Mouse (Mus musculus): ENCODE measurements around the gene Bcas3. TPM values are rescaled to one million over a fixed set of nuclear protein-coding genes. Genes with fewer than 3 reads are reported as not detected.

The Bcas3 gene
- total RNA-seq, 2 experiments from 2014 or later, result 42.7 to 42.9 TPM

DNA sequence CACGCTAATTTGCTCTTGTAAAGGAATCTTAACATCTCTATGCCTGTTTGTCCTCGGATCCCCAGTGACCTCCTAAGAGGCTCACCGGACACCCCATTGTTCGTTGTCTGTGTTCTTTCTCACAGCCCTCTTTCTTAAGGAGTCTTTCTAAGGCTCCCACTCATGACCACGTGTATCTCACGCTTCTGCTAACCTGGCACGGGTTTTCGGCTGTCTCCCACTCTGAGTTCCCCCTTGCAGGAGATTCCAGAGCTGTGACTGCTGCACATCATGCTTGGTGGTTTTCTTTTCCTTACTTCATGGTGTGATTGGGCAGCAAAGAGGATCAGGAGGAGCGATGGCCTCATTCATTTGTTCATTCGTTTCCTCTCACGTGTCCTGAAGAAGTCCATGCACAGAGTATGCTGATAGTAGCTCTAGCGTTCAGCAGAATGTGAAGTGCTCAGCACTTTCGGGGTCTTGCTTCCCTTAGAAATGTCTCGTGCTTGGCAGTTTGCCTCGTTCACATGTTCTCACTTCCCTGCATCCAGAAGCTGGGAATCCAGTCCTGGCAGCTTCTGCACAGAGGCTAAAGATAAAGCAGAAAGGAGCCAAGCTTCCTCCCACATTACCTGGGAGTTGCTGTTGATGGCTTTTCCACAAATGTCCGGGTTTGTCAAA is 172.0 kb downstream of the Bcas3 start:
- intact Hi-C loops (cut with DNase I), result loop anchor here (5.0 kb wide), 2 partner anchors 297 to 317 kb away; no protein-coding TSS in a partner anchor
- peak; percentile 34 for DNase-seq

DNA sequence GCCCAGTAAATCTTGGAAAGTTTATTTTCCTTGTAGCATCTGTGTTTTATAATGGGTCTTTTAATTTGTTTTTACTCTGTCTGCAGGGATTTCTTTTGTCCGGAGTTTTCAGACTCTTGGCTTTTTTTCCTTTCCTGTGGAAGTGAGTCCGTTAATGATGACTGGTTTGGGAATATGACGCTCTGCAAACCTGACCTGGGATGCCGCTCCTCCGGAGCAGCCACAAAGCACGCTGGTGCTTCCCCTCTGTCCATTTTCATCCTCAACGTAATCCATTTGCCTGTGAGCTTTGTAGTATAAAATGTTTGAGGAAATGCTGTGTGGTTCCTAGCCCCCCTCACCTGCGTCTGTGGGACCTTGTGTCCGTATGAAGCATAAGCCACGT is 172.5 kb downstream of the Bcas3 start:
- DNase-seq, result no peak
- intact Hi-C loops (cut with DNase I), result loop anchor here (5.0 kb wide), 2 partner anchors 297 to 317 kb away; no protein-coding TSS in a partner anchor

DNA sequence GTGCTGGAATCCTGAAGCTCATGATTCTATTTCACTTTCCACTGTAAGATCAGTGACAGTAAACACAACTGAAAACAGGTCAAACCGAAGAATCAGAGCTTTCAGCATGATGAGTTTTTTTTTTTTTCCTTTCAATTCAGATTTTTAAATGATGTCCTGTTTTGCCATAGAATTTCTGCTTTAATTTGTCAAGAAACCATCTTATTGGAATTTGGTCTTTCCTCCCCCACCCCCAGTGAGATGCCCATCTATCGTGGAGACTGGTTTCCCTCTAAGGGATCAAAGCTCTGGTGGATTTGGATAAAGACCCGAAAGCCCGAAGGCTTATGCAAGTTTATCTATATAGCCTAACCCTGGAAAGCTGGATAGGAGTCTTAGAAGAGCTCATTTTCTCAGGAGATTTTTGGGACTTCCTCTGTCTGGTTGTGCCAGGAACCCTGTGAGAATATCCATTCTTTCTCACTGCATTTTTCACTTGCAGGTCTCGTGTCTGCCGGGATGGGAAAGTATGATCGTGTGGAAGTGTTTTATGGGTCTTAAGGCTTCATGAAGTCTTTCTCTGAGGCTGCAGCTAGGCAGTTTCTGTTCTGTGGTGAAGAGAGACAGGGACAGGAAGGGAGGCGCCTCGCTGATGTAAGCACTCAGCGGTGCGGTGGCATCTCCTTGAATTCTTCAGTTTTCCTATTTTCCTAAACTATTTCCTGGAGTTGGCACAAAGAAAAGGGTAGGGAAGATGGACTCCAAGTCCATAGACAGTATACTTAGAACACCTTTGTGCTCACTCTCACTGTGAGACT is 173.2 kb downstream of the Bcas3 start:
- intact Hi-C loops (cut with DNase I), result loop anchor here (5.0 kb wide), 2 partner anchors 296 to 316 kb away; no protein-coding TSS in a partner anchor
- DNase-seq, result no peak

DNA sequence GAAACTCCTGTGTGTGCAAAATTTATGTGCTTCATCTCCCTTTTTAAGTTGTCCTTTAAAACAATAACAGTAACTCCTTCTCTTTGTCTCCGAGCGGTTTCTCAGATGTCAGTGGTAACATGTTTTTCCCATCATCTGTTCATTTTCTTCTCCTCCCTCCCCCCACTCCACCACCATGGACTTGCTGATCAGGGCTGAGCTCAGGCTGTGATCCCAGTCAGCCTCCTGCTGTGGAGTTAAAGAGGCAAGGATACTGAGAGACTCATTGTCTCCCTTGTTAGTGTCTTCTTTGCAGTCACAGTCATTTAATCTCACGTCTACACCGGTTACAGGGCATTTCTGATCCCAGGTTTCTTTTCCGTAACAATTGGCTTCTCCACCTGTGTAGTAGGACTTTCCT is 174.3 kb downstream of the Bcas3 start:
- intact Hi-C loops (cut with DNase I), result loop anchor here (5.0 kb wide), 2 partner anchors 295 to 315 kb away; no protein-coding TSS in a partner anchor
- no peak for DNase-seq

DNA sequence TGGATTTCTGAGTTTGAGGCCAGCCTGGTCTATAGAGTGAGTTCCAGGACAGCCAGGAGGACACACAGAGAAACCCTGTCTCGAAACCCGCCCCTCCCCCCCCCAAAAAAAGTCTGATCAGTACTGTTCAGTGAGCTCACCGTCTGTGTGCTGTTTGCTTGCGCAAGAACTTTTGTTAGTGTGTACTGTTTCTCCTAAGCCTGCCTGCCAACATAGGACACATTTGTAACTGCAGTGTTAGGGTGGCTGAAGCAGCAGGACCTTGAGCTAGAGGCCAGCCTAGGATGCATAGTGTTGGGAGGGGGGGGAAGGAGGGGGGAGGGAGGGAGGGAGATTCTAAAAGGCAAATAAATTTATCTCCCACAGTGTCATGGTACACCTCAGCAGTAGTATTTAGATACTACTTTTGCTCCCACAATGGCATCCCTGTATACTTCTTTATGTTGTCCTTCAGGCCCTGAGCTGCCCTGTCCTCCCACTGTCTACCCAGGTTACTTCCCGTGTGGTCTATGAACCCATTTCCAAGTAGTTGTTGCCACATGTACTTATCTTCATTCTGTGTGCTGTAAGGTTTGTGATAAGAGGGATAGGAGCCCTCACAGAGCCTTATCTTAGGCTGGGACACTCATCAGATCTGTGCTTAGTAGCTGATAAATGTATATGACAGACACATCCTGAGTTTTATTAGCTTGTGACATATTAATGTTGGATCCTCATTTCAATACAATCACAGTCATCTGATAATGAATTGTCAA is 176.7 kb downstream of the Bcas3 start:
- intact Hi-C loops (cut with DNase I), result loop anchor here (5.0 kb wide), 2 partner anchors 293 to 313 kb away; no protein-coding TSS in a partner anchor
- no peak for DNase-seq

DNA sequence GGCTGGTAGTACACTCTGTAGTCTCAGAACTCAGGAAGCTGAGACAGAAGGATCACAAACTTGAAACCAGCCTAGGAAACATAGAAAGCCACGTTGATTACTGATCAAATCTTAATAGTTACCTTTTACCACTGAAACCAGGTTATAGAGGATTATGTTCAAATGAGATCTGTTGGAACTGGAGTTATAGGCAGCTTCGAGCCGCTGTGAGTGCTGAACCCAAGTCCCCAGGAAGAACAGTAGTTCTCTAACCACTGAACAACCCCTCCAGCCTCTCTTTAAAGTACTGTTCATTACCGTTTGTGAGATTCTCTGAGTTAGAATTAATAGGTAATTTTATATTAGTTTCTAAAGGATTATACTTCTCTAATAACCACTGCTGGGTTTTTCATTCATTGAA is 188.0 kb downstream of the Bcas3 start:
- intact Hi-C loops (cut with DNase I), result no loop called here
- DNase-seq, result no peak

DNA sequence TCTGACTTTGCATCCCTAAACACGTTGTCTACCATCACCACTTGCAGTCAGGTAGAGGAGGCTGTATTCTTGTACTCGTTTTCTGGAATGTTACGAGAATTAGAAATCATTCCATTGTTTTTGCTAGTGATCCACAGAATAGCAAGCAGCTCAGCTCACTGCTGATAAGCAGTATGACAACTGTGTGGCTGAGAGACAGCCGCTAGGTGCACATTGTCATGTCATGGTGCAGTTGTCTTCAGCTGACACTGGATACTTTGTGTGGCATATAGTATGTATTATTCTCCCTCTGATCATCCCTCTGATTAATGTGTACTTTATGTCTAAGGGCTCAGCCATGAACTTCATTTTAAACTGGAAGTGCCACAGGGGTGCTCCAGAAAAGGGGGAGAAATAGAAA is 190.3 kb downstream of the Bcas3 start:
- intact Hi-C loops (cut with DNase I), result no loop called here
- no peak for DNase-seq

DNA sequence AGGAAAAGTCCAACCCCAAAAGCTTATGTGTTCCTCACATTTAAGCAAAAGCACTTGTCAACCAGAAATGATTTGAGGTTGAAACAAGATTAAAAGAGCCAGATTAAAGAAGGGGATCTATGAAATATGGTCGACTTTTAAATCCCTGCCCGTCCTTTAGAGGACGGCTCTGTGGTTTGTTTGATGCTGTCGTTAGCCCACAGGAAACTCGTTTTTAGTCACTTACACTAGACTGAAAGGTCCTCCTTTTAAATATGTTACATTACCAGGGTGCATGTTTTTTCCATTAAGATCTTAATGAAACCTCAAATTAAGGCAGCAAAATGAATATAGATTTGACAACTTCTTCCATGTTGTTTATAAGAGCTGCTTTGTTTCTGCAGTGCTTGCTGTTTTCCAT is 192.6 kb downstream of the Bcas3 start:
- intact Hi-C loops (cut with DNase I), result no loop called here
- no peak for DNase-seq

DNA sequence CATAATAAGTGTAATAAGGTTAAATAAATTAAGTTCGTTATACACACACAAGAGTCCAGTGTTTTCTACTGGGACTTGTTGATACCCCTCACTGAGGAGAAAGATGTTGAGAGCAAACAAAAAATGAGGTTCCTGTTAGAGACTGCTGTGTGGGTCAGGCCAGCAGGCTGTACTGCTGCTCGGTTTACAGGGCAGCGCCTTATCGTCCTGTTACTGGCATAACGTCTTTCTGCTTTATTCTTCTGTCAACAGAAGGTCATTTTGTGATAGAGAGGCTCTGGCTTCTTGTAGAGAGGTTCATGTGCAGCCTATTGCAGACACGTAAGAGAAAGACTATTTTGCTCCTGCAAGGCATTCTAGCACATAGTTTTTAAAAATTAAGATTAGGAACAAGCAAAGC is 195.0 kb downstream of the Bcas3 start:
- no peak for DNase-seq
- intact Hi-C loops (cut with DNase I), result no loop called here

DNA sequence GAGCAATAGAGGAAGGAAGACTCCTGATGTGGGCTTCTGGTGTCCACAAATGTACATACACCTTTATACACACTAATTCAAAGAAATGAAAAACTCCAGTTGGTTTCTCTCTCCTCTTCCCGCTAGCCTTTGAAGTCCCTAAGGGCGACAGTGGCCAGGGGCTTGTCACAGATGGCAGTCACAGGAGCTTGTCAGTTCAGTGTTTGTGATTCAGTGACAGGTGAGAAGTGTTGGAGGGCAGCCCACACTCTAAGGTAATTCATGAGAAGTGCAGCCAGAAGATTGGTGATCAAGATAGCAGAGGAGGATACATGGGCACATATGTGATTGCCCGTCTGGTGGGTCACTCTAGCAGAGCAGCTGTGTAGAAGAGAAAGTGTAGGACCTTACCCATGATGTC is 196.7 kb downstream of the Bcas3 start:
- intact Hi-C loops (cut with DNase I), result no loop called here
- DNase-seq, result peak; percentile 19

DNA sequence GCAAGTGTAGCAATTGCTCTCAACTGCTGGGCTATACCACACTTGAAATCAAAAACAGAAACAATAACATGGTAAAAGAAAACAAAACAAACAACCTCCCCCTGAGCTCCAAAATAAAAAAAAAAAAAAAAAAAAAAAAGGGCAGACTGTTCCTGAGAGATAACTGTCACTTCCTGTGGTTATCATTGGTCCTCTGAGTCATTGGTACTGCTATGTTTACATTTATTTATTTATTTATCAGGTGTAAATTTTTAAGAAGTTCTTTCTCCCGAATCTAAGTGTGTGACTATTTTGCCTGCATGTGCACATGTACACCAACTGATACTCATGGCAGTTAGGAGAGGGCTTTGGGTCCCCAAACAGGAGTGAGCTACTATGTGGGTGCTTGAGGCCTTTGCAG is 202.1 kb downstream of the Bcas3 start:
- intact Hi-C loops (cut with DNase I), result no loop called here

DNA sequence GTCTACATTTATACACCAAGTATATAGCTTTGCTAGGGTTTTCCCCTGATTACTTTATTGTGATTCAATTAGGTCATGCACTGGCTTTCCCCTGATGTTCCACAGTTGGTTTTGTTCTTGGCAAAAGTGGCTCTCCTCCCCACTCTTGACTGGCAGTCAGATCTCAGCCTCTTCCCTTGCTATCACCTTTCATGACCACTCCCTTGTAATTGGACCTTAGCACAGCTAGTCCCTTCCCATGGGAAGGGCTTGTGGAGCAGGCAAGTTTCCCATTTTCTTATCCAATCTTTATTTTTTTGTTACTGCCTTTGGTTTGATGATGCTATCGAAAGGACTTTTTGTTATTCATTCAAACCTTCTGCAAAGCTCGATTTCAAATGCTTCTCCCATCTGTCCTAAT is 202.8 kb downstream of the Bcas3 start:
- DNase-seq, result no peak
- intact Hi-C loops (cut with DNase I), result no loop called here

More for the DNA sequence above, 202.1 kb downstream of the Bcas3 start:
- DNase-seq, result no peak

DNA sequence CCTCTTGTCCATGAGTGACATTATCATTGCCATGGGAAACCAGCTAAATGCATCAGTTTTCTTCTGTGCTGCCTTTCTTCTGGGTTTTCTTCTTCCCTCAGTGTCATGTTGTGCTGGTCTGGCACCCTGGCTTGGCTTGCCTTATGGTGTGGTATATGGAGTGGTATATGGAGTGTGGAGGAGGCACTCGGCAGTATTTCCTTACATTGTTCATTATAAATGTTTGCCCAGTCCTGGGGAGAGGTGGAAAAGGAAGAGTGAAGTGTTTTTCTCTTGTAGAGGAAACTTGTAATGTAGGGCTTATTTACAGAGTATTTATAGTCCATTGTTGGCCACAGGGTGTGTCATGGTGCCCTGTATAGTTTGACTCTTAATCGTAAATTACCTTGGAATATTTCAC is 212.1 kb downstream of the Bcas3 start:
- intact Hi-C loops (cut with DNase I), result no loop called here
- no peak for DNase-seq

DNA sequence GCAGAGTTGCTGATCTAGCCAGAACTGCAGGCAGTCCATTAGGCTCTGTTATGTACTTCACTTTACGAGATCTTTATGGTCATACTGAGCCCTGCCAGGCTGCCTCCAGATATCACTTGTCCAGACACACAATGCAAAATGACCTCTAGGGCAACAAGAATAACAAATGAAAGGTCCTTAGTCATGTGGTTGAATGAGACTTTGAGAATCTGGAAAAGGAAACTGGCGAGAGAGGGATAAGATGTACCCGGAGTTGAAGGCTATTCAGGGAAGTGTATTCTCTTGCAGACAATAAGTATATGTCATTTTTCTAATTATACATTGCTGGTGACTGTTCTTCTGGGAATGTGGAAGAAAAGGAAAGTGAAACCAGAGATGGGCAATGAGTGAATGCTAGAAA is 218.1 kb downstream of the Bcas3 start:
- intact Hi-C loops (cut with DNase I), result no loop called here
- DNase-seq, result no peak

DNA sequence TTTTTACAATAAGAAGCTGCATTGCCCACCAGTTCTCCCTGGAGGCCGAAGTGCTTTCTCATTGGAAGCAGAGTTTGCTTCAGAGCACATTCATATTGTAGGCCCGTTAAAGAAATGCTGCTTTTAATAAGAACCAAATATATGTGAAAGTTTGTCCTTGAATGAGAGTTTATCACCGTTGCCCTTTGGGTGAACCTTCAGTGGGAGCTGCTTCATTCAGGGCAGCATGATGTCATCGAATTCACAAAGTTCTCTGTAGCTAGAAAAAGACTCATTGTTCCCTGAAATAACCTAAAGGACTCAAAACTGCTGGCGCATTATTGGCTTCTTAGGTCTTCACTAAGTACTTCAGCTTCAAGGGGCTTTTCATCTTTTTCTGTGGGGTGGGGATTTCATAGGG is 219.0 kb downstream of the Bcas3 start:
- intact Hi-C loops (cut with DNase I), result no loop called here

DNA sequence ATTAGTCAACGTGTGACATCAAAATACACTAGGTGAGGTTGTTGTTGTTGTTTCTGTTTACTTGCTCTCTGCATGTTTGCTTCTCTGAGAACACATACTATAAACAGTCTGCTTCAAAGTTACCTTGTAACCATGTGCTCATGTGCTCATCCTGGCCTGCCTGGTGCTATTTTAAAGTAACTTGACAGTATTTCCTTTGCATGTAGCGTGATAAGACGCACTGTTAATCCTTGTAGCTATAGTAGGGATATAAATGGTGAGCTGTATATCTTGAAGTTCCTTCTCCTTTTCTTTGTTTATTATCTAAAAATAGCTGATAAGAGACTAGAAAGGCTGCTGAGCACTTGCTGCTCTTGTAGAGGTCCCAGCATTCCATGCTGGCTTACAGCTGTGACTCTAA is 219.6 kb downstream of the Bcas3 start:
- intact Hi-C loops (cut with DNase I), result no loop called here
- no peak for DNase-seq

More for the DNA sequence above, 219.0 kb downstream of the Bcas3 start:
- DNase-seq, result no peak

DNA sequence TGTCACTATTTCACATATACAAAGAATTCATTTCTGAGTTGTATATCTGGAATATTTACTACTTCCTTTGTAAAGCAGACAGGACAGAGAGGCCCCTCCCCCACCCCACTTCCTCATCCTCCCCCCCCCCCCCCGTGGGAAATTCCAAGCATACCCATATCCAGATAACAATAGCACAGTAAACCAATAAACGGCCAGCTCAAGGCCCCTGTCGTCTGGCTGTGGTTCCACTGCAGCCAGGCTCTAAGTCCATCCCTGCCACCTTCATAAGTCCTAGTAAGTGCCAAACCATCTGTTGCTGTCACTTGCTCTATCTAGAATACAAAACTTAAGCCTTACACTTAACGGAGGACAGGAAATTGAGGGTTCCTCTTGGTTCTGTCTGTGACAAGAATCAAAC is 221.5 kb downstream of the Bcas3 start:
- DNase-seq, result no peak
- intact Hi-C loops (cut with DNase I), result no loop called here

DNA sequence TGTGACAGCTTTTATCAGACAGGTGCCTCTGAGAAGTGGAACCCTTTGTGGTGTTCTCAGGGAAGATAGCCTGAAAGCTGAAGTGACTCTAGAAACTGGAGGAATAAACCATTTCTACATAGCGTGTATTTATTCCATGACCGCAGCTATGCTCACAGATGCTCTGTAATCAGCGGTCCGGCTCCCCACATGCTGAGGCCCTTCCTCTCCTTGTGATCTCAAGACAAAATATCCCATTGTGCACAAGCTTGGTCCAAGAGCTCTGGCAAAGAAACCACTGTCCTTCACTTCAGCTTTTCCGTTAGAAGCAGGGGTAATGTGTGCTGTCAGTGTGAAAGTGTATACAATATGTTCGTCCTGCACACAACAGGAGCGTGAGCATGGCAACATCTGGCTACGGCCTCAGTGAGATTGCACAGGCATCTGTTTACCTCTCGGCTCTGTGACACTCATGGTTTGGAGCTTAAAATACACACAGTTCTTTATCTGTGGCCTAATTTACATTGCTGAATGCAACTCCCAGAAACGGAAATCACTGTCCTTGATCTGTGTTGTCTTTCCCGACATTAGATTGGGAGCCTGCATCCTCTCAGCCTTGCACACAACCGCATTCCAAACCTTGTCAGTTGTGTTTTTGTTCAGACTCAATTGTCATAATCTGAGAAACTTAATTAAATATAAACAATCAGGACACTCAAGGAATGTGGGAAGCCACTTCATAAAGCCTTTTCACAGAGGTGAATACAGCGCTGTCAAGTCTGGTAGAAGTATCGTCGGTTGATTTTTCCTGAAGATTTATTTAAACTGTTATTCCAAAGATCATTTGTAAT is 225.1 kb downstream of the Bcas3 start:
- intact Hi-C loops (cut with DNase I), result no loop called here
- no peak for DNase-seq

DNA sequence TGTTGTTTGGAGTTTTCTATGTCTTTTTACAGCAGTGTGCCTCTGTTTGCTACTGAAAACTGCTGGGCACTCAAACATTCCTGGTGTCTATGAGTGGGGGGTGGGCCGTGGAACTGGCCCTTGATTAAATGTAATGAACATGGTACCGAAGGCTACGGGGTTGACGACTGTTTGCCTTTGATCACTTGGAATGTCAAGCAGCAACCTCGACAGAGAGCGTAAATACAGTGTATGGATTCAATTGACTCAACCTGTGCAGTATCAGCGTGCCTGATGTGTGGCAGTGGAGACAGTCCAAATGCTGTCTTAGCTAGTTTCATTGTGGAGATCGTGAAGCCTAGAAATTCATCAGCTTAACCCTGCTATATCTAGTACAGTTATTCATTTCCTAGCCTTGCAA is 231.1 kb downstream of the Bcas3 start:
- DNase-seq, result no peak
- intact Hi-C loops (cut with DNase I), result no loop called here

DNA sequence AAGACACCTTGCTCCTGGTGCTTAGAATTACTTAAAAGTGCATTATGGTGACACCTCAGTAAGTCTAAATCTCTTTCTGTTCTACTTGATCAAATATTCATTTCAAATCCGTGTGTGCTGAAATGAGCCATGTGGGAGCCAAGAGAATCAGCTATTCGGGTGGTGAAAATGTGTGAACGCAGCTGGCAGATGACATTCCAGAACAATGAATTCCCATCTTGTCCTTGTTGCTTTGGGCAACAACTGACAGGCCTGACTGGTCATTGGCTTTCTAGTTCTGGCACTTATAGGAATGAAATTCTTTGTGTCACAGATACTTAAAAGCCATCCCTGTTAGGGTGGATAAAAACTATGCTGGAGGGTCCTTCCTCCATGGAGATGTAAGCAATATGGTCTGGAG is 240.7 kb downstream of the Bcas3 start:
- intact Hi-C loops (cut with DNase I), result no loop called here
- no peak for DNase-seq

DNA sequence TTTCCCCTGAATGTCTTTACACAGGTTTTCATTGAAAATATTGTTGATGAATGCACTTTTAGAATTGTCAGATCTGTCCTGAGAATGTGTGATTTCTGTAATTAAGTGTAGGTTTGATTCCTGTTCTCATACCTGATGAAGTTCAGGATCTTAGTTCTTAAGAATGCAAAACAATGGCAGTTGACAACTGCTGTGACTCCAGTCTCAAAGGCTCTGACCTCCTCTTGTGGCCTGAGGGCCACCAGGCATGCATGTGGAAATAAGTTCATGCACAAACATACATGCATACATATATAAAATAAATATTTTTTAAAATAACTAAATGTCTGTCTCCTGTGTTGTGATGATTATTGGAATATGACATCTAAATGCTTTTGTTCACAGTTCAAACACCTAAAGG is 246.3 kb downstream of the Bcas3 start:
- intact Hi-C loops (cut with DNase I), result no loop called here
- DNase-seq, result no peak
